Mouse (Mus musculus) NIH3T3 (cell line): ENCODE data around the gene Dgke.
A peak's percentile ranks its signal among the peaks of the same experiment; 100 is the strongest.
"Not testable (repeated sequence)": the region's sequence is repeated elsewhere in the genome, so short reads cannot be mapped to it uniquely, and the experiment has no call there.

Experiments
- DNase-seq: peaks from one replicate; pipeline ENCODE4 v3.0.0-alpha.2; 2012; ENCODE audit warnings: low read depth

Gene Dgke

GRCm38 (mm10) chr11:89002621-89003020, 64.0 kb downstream of the Dgke start:
- DNase-seq, result no peak

GRCm38 (mm10) chr11:89002068-89002467, 64.6 kb downstream of the Dgke start:
- DNase-seq, result peak; percentile 20

- DNase-seq, result no peak
Measured at GRCm38 (mm10) chr11:89001569-89001968, 65.1 kb downstream of the Dgke start.

GRCm38 (mm10) chr11:89000527-89000819, 66.2 kb downstream of the Dgke start:
- peak; percentile 43 for DNase-seq

- peak; percentile 47 for DNase-seq
Measured at GRCm38 (mm10) chr11:88999723-89000526, 66.7 kb downstream of the Dgke start.

GRCm38 (mm10) chr11:88998974-88999722, 67.5 kb downstream of the Dgke start, which contains the start of gene Trim25:
Gene Trim25, plus strand, starts transcription at chr11:88999376.
- peak; percentile 98 for DNase-seq

- DNase-seq, result no peak
Measured at GRCm38 (mm10) chr11:88998406-88998805, 68.2 kb downstream of the Dgke start.

GRCm38 (mm10) chr11:88997343-88997742, 69.3 kb downstream of the Dgke start:
- not testable (repeated sequence) for DNase-seq

GRCm38 (mm10) chr11:88996427-88996826, 70.2 kb downstream of the Dgke start:
- DNase-seq, result peak; percentile 84

- no peak for DNase-seq
Measured at GRCm38 (mm10) chr11:88995616-88996015, 71.0 kb downstream of the Dgke start.

GRCm38 (mm10) chr11:88994492-88994891, 72.2 kb downstream of the Dgke start:
- no peak for DNase-seq

GRCm38 (mm10) chr11:88993625-88994024, 73.0 kb downstream of the Dgke start:
- DNase-seq, result peak; percentile 73

GRCm38 (mm10) chr11:88993186-88993585, 73.5 kb downstream of the Dgke start:
- DNase-seq, result no peak

- DNase-seq, result peak; percentile 64
Measured at GRCm38 (mm10) chr11:88989530-88989929, 77.1 kb downstream of the Dgke start.

- DNase-seq, result no peak
Measured at GRCm38 (mm10) chr11:88988956-88989355, 77.7 kb downstream of the Dgke start.

- DNase-seq, result no peak
Measured at GRCm38 (mm10) chr11:88986616-88987015, 80.0 kb downstream of the Dgke start.
